Mouse (Mus musculus) E14TG2a.4 (cell line): ENCODE measurements around the gene Grin2d.

Source experiments
- CTCF ChIP-seq: conservative IDR thresholded peaks from 2 replicates; pipeline ENCODE4 v1.5.1; 2014; ENCODE audit warnings: low read length
- NANOG ChIP-seq: IDR thresholded peaks from 2 replicates; pipeline ENCODE4 v1.6.1; 2014; ENCODE audit warnings: borderline replicate concordance, low read length, mixed read lengths
- POU5F1 ChIP-seq: IDR thresholded peaks from 2 replicates; pipeline ENCODE4 v1.6.1; 2014; ENCODE audit warnings: low read length, borderline replicate concordance

- TF ChIP-seq CTCF (no peak), POU5F1 (no peak), NANOG (no peak)
These were observed 51.5 kb downstream of the Grin2d start for GRCm38 (mm10) chr7:45826631-45827030.
